Mouse (Mus musculus) heart, postnatal 0 days (tissue): ENCODE measurements around the gene Frmd8. TPM values are rescaled to one million over a fixed set of nuclear protein-coding genes. Genes with fewer than 3 reads are reported as not detected.

Experiments
- ATAC-seq: fragments of 200-750 bp; cut with Nextera tagmentation; 2 replicates; pipeline ENCODE4 v1.8.0; 2017; ENCODE audit warnings: low read depth, moderate number of reproducible peaks, moderate library complexity; ENCODE audit not compliant: insufficient read depth
- DNase-seq: peaks from one replicate; pipeline ENCODE4 v3.0.0-alpha.2; 2016; ENCODE audit warnings: low spot score
- H3K27ac ChIP-seq: fragments of 300-500 bp; sonication (generic); 2 replicates; pipeline ENCODE4 v1.5.1; 2014; ENCODE audit warnings: low read depth, mild to moderate bottlenecking
- H3K27me3 ChIP-seq: fragments of 300-500 bp; sonication (generic); 2 replicates; pipeline ENCODE4 v1.6.1; 2014; ENCODE audit warnings: low read length, mixed read lengths; ENCODE audit not compliant: control insufficient read depth, insufficient read depth
- H3K36me3 ChIP-seq: fragments of 300-500 bp; sonication (generic); replicated peaks from 2 replicates; pipeline ENCODE4 v1.6.1; 2014; ENCODE audit warnings: low read length, mixed read lengths; ENCODE audit not compliant: control insufficient read depth, insufficient read depth
- H3K4me1 ChIP-seq: fragments of 300-500 bp; sonication (generic); 2 replicates; pipeline ENCODE4 v1.6.1; 2014; ENCODE audit warnings: antibody characterized with exemption; ENCODE audit not compliant: control insufficient read depth, insufficient read depth
- H3K4me2 ChIP-seq: fragments of 300-500 bp; sonication (generic); 2 replicates; pipeline ENCODE4 v1.6.1; 2014; ENCODE audit warnings: low read depth, mild to moderate bottlenecking, low read length, moderate library complexity
- H3K4me3 ChIP-seq: fragments of 300-500 bp; sonication (generic); 2 replicates; pipeline ENCODE4 v1.5.1; 2014; ENCODE audit warnings: low read depth, low read length
- H3K9ac ChIP-seq: fragments of 300-500 bp; sonication (generic); replicated peaks from 2 replicates; pipeline ENCODE4 v1.6.1; 2014; ENCODE audit warnings: low read depth, low read length, mixed read lengths
- H3K9me3 ChIP-seq: fragments of 300-500 bp; sonication (generic); replicated peaks from 2 replicates; pipeline ENCODE4 v1.6.1; 2016; ENCODE audit warnings: low read length; ENCODE audit not compliant: control insufficient read depth
- CTCF ChIP-seq: IDR thresholded peaks from 2 replicates; pipeline ENCODE4 v1.5.1; 2016; ENCODE audit warnings: antibody characterized with exemption, control low read depth, low read depth
- EP300 ChIP-seq: IDR thresholded peaks from 2 replicates; pipeline ENCODE4 v1.6.1; 2016; ENCODE audit warnings: antibody characterized with exemption, low read depth
- WGBS: fragments of 180-500 bp; shearing (Covaris S2); extraction: QIAGEN DNeasy Blood & Tissue Kit; methylation state at CpG from one replicate; pipeline ENCODE4 v1.1.7; 2014; 5-methylcytosine and 5-hydroxymethylcytosine counted together
- polyA plus RNA-seq: library from polyadenylated mRNA; unstranded; fragments of >200 nt; fragmentation: Nextera tagmentation; extraction: Ambion mirVana; gene quantifications from 2 replicates; pipeline ENCODE4 v1.2.1, GENCODE M21; 2015
- total RNA-seq: library from RNA; depleted of rRNA; stranded (reverse); fragments of >200 nt; gene quantifications from 2 replicates; pipeline ENCODE4 v1.2.3, GENCODE M21; 2014; ENCODE audit warnings: low replicate concordance

The Frmd8 gene
- total and polyA plus RNA-seq, 2 experiments from 2014 or later: 12.8 to 29.1 TPM

DNA sequence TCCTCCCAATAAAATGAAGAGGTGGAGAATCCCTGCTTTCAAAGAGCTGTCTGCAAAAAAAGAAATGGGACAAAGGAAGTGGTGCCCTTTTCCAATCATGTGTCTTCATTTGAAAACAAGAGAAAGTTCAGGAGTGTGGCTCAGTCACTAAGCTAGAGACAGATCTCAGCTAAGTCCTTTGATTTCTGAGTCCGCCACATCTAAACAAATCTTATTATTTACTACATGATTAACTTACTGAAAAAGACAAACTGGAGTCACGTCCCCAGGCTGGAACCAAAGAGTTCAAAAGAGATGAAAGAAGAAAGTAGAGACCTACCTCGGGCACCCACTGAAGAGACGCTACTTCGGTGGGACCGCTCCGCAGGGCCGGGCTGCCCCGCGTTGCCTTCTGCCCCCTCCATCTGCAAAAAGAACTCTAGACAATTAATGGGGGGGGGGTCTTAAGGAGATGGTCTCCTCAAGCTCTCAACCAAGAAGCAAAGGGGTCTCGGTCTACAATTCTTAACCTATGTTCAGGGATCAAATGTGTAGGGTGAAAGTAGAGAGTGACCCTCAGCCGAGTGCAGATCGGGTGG is 594 bp downstream of the Frmd8 start:
- WGBS: 6% methylated on average over 13 of the region's 13 CpGs
- H3K27me3 ChIP-seq: no peaks in the 10 kb centered on the region
- peaks cover 19% of the 10 kb centered on the region for H3K4me1 ChIP-seq
- DNase-seq (no peak), ATAC-seq (no peak)
- TF ChIP-seq CTCF: no peak
- no peak for TF ChIP-seq EP300
- 0 out of 2 replicates have a peak, but pooled peaks cover 9% of the 10 kb centered on the region for H3K36me3 ChIP-seq
- peak overlapping the region; percentile 83 for H3K4me3 ChIP-seq
- H3K9me3 ChIP-seq: no peaks in the 10 kb centered on the region
- peak overlapping the region; percentile 81 for H3K9ac ChIP-seq
- H3K4me2 ChIP-seq: peak overlapping the region; percentile 94
- peak overlapping the region; percentile 22; the same call in 1 of the 2 replicates for H3K27ac ChIP-seq

DNA sequence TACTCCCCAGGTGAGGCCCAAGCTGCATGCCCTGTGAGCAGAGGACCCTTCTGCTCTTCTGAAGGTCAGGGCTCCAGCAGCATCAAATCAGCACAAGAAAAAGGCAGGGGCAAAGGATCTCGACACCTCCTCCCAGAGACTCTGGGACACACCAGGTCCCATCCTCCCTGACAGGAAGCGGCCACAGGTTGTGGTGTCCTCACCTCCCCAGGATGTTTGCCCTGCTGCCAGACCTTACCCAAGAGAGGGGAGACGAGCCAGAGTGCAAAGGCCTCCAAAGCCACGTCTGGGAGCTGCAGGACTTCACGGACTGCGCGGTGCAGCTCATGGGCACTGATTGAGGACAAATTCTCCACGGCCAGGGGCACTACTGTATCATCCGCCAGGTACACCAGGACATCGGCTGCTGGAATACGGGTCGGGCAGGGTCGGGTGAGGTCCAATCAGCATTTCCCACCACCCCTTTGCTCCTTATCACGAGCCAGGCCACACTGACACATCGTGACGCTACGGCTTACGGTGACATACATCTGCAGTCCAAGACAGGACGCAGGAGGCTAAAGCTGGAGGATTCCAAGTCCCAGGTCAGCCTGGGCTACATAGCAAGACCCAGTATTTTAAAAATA is 2.0 kb downstream of the Frmd8 start:
- H3K4me3 ChIP-seq: no peak overlapping the region
- peaks cover 13% of the 10 kb centered on the region for H3K4me1 ChIP-seq
- TF ChIP-seq EP300 (no peak), CTCF (no peak)
- peak overlapping the region; percentile 94; the same call in 1 of the 2 replicates for H3K4me2 ChIP-seq
- no peak overlapping the region for H3K9ac ChIP-seq
- ATAC-seq (no peak), DNase-seq (no peak)
- H3K9me3 ChIP-seq: no peaks in the 10 kb centered on the region
- H3K27me3 ChIP-seq: no peaks in the 10 kb centered on the region
- H3K36me3 ChIP-seq: peaks cover 24% of the 10 kb centered on the region
- 69% methylated on average over 19 of the region's 19 CpGs for WGBS
- no peak overlapping the region for H3K27ac ChIP-seq

- H3K9ac ChIP-seq: no peak overlapping the region
- peaks cover 29% of the 10 kb centered on the region for H3K36me3 ChIP-seq
- H3K4me2 ChIP-seq: no peak overlapping the region
- ATAC-seq (no peak), DNase-seq (no peak)
- TF ChIP-seq EP300: no peak
- TF ChIP-seq CTCF: no peak
- WGBS: 78% methylated on average over 4 of the region's 4 CpGs
- H3K4me1 ChIP-seq: peaks cover 13% of the 10 kb centered on the region
- H3K27ac ChIP-seq: no peak overlapping the region
- no peaks in the 10 kb centered on the region for H3K9me3 ChIP-seq
- H3K27me3 ChIP-seq: no peaks in the 10 kb centered on the region
- H3K4me3 ChIP-seq: no peak overlapping the region
Measured at GRCm38 (mm10) chr19:5872528-5872927, 2.5 kb downstream of the Frmd8 start.

DNA sequence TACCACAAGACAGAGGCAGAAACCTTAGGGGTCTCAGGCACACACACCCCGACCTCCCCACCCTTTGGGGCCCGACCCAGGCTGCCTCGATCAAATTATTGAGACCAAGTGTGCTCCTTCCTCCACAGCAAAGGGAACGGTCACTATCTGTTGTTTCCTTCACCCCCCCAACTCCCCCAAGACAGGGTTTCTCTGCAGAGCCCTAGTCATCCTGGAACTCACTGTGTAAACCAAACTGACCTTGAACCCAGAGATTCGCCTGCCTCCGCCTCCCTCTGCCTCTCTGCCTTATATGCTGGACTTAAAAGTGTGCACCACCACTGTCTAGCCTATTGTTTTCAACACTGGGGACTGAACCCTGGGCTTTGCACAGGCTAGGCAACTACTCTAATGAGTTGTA is 3.4 kb downstream of the Frmd8 start:
- Histone ChIP-seq H3K4me1 (peaks cover 13% of the 10 kb centered on the region), H3K4me2 (peak overlapping the region; percentile 43; the same call in 1 of the 2 replicates), H3K36me3 (peaks cover 37% of the 10 kb centered on the region), H3K27ac (peak overlapping the region; percentile 66), H3K27me3 (no peaks in the 10 kb centered on the region), H3K9ac (peak overlapping the region; percentile 45; the same call in 1 of the 2 replicates), H3K9me3 (no peaks in the 10 kb centered on the region), H3K4me3 (no peak overlapping the region; the same call in 1 of the 2 replicates)
- no peak for DNase-seq
- ATAC-seq: peak; percentile 1; the same call in 1 of the 2 replicates
- TF ChIP-seq EP300 (no peak), CTCF (no peak)
- WGBS: 46% methylated on average over 6 of the region's 6 CpGs

- Histone ChIP-seq H3K27ac (peak overlapping the region; percentile 66), H3K4me2 (peak overlapping the region; percentile 43), H3K27me3 (no peaks in the 10 kb centered on the region), H3K9me3 (no peaks in the 10 kb centered on the region), H3K4me1 (peaks cover 13% of the 10 kb centered on the region), H3K36me3 (peaks cover 37% of the 10 kb centered on the region), H3K4me3 (no peak overlapping the region; the same call in 1 of the 2 replicates), H3K9ac (peak overlapping the region; percentile 45)
- TF ChIP-seq EP300 (no peak), CTCF (no peak)
- ATAC-seq (peak; percentile 67), DNase-seq (peak; percentile 66)
- WGBS: 5% methylated on average over 5 of the region's 7 CpGs
Measured at GRCm38 (mm10) chr19:5871273-5871672, 3.8 kb downstream of the Frmd8 start.
